In genomic region chr3:138358856-138359255, GRCm38 (mm10) we compare ENCODE assay signal across 51 mouse cellular contexts. TPM values are rescaled to one million over a fixed set of nuclear protein-coding genes. Genes with fewer than 3 reads are reported as not detected.
"Had no signal": no experiment of that assay in that cellular context is flagged by ENCODE, and none has a peak within 500 bp of the region (broad histone marks: within the 10 kb centered on the region; RNA-seq: fewer than 3 reads in every experiment).

No protein-coding gene starts in this region.

- H3K27ac ChIP-seq: heart, adult 2 months; heart, embryonic 10.5 days; heart, embryonic 13.5 days; heart, embryonic 15.5 days; hindbrain, embryonic 10.5 days; hindbrain, embryonic 12.5 days; hindbrain, embryonic 13.5 days; hindbrain, embryonic 14.5 days; hindbrain, embryonic 15.5 days; hindbrain, postnatal 0 days; intestine, embryonic 15.5 days; kidney, embryonic 15.5 days; kidney, postnatal 0 days; layer of hippocampus, adult 2 months had no signal

- H3K9me3 ChIP-seq: heart, embryonic 10.5 days; heart, embryonic 12.5 days; heart, embryonic 13.5 days; heart, embryonic 15.5 days; hindbrain, embryonic 10.5 days; hindbrain, embryonic 12.5 days; hindbrain, embryonic 13.5 days; hindbrain, embryonic 15.5 days; intestine, embryonic 15.5 days; kidney, embryonic 15.5 days had no signal

- H3K4me2 ChIP-seq: heart, embryonic 11.5 days; heart, embryonic 12.5 days; heart, embryonic 13.5 days; heart, embryonic 15.5 days; hindbrain, embryonic 12.5 days; hindbrain, embryonic 13.5 days; hindbrain, embryonic 14.5 days; hindbrain, embryonic 15.5 days; intestine, embryonic 15.5 days; kidney, embryonic 15.5 days had no signal

- DNase-seq: heart, adult 2 months; heart, postnatal 10 days; heart, postnatal 14 days; heart, postnatal 36 days; heart, postnatal 4 days; kidney, adult 11 months; kidney, adult 18-20 months; kidney, adult 2 months; kidney, adult 8-10 months; kidney, adult 9 months; kidney, postnatal 10 days; kidney, postnatal 14 days; kidney, postnatal 25 days; kidney, postnatal 36 days; kidney, postnatal 4 days; layer of hippocampus, adult 9-11 months had no signal

- H3K36me3 ChIP-seq: heart, embryonic 10.5 days; heart, embryonic 12.5 days; heart, embryonic 13.5 days; heart, embryonic 15.5 days; hindbrain, embryonic 10.5 days; hindbrain, embryonic 12.5 days; hindbrain, embryonic 13.5 days; hindbrain, embryonic 15.5 days; intestine, embryonic 15.5 days; kidney, embryonic 15.5 days had no signal

- ATAC-seq: hindbrain, embryonic 16.5 days; hindbrain, postnatal 0 days; inflammation-experienced regulatory T-cells, adult 6 months; intestine, embryonic 15.5 days; intestine, embryonic 16.5 days; intestine, postnatal 0 days had no signal

- H3K4me1 ChIP-seq: heart, embryonic 10.5 days; heart, embryonic 12.5 days; heart, embryonic 13.5 days; heart, embryonic 15.5 days; hindbrain, embryonic 10.5 days; hindbrain, embryonic 12.5 days; hindbrain, embryonic 13.5 days; hindbrain, embryonic 15.5 days; intestine, embryonic 15.5 days; kidney, embryonic 15.5 days had no signal

- H3K9ac ChIP-seq: heart, embryonic 12.5 days; heart, embryonic 13.5 days; heart, embryonic 15.5 days; hindbrain, embryonic 12.5 days; hindbrain, embryonic 13.5 days; hindbrain, embryonic 14.5 days; hindbrain, embryonic 15.5 days; intestine, embryonic 15.5 days; kidney, embryonic 15.5 days had no signal

- H3K27me3 ChIP-seq: heart, embryonic 12.5 days; heart, embryonic 13.5 days; heart, embryonic 15.5 days; hindbrain, embryonic 12.5 days; hindbrain, embryonic 13.5 days; hindbrain, embryonic 15.5 days; intestine, embryonic 15.5 days; kidney, embryonic 15.5 days had no signal

- H3K4me3 ChIP-seq: heart, adult 2 months; heart, embryonic 10.5 days; heart, embryonic 12.5 days; heart, embryonic 13.5 days; heart, embryonic 15.5 days; hindbrain, embryonic 10.5 days; hindbrain, embryonic 12.5 days; hindbrain, embryonic 13.5 days; hindbrain, embryonic 15.5 days; intestine, embryonic 15.5 days; kidney, embryonic 15.5 days; layer of hippocampus, adult 2 months had no signal

RNA-seq across cellular contexts. Expression of gene Adh6b, which starts 17.3 kb away (rescaled TPM):
- total RNA-seq: hematopoietic stem cell, adult 5-6 weeks; layer of hippocampus, adult 2 months; layer of hippocampus, adult 8-10 months; layer of hippocampus, postnatal 14 days; layer of hippocampus, postnatal 25 days had no signal
- polyA plus RNA-seq: hindbrain, embryonic 15.5 days; hindbrain, embryonic 16.5 days; inflammation-experienced regulatory T-cells, adult 6 months; intestine, embryonic 14.5 days; intestine, postnatal 0 days; large intestine, adult 2 months had no signal

RNA-seq across cellular contexts. Expression of gene Adh6a, which starts 45.8 kb away (rescaled TPM):
- total RNA-seq: heart, adult 2 months; heart, adult 8-10 months; heart, postnatal 10 days; heart, postnatal 14 days; heart, postnatal 25 days; heart, postnatal 36 days; heart, postnatal 4 days; hematopoietic stem cell, adult 5-6 weeks; hindbrain, postnatal 0 days; layer of hippocampus, adult 18-20 months; layer of hippocampus, adult 2 months; layer of hippocampus, adult 8-10 months; layer of hippocampus, postnatal 10 days; layer of hippocampus, postnatal 14 days; layer of hippocampus, postnatal 25 days had no signal
- polyA plus RNA-seq: heart, adult 2 months; heart, embryonic 10.5 days; heart, embryonic 11.5 days; heart, embryonic 12.5 days; heart, embryonic 13.5 days; heart, embryonic 14.5 days; heart, embryonic 15.5 days; heart, embryonic 16.5 days; heart, postnatal 0 days; hindbrain, embryonic 10.5 days; hindbrain, embryonic 11.5 days; hindbrain, embryonic 12.5 days; hindbrain, embryonic 13.5 days; hindbrain, embryonic 14.5 days; hindbrain, embryonic 15.5 days; hindbrain, embryonic 16.5 days; hindbrain, postnatal 0 days; inflammation-experienced regulatory T-cells, adult 6 months; kidney, embryonic 14.5 days; kidney, embryonic 15.5 days; kidney, embryonic 16.5 days had no signal

RNA-seq across cellular contexts. Expression of gene Adh4, which starts 56.4 kb away (rescaled TPM):
- total RNA-seq: heart, adult 2 months; heart, adult 8-10 months; heart, postnatal 10 days; heart, postnatal 14 days; heart, postnatal 25 days; heart, postnatal 36 days; heart, postnatal 4 days; hematopoietic stem cell, adult 5-6 weeks; hindbrain, postnatal 0 days; layer of hippocampus, adult 18-20 months; layer of hippocampus, adult 2 months; layer of hippocampus, adult 8-10 months; layer of hippocampus, postnatal 10 days; layer of hippocampus, postnatal 14 days; layer of hippocampus, postnatal 25 days had no signal
- polyA plus RNA-seq: heart, adult 2 months; heart, embryonic 10.5 days; heart, embryonic 11.5 days; heart, embryonic 12.5 days; heart, embryonic 13.5 days; heart, embryonic 14.5 days; heart, embryonic 15.5 days; heart, embryonic 16.5 days; heart, postnatal 0 days; hindbrain, embryonic 10.5 days; hindbrain, embryonic 11.5 days; hindbrain, embryonic 12.5 days; hindbrain, embryonic 13.5 days; hindbrain, embryonic 15.5 days; hindbrain, embryonic 16.5 days; hindbrain, postnatal 0 days; intestine, embryonic 14.5 days; kidney, embryonic 14.5 days; kidney, embryonic 15.5 days; kidney, embryonic 16.5 days; kidney, postnatal 0 days had no signal
